Mouse (Mus musculus): ENCODE results near the gene Cnksr1. TPM values are rescaled to one million over a fixed set of nuclear protein-coding genes. Genes with fewer than 3 reads are reported as not detected.
"Not testable (repeated sequence)": the region's sequence is repeated elsewhere in the genome, so short reads cannot be mapped to it uniquely, and the experiment has no call there.

The Cnksr1 gene
- polyA plus RNA-seq, 1 experiment from 2014 or later = 0.21 TPM

DNA sequence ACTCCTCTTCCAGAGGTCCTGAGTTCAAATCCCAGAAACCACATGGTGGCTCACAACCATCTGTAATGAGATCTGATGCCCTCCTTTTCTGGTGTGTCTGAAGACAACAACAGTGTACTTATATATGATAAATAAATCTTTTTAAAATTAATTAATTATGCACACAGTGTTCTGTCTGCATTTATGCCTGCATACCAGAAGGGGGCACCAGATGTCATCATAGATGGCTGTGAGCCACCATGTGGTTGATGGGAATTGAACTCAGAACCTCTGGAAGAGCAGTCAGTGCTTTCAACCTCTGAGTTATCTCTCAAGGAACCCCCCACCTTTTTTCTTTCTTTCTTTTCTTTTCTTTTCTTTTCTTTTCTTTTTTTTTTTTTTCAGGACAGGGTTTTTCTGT lies 31.4 kb upstream of the Cnksr1 start:
- H3K27me3 ChIP-seq (replicated peaks; ENCODE audit: control insufficient read depth, insufficient read depth, low read length); H3K4me1 ChIP-seq (ENCODE audit: control insufficient read depth, insufficient read depth, low read depth, low read length); H3K9me3 ChIP-seq (ENCODE audit: control insufficient read depth, low read length); H3K27ac ChIP-seq (ENCODE audit: low read depth, low read length); H3K4me2 ChIP-seq (ENCODE audit: low read length); H3K4me3 ChIP-seq (ENCODE audit: low read length); ATAC-seq; H3K36me3 ChIP-seq (ENCODE audit: control insufficient read depth, insufficient read depth, low read length); H3K9ac ChIP-seq (ENCODE audit: low read depth, low read length): not testable (repeated sequence)

DNA sequence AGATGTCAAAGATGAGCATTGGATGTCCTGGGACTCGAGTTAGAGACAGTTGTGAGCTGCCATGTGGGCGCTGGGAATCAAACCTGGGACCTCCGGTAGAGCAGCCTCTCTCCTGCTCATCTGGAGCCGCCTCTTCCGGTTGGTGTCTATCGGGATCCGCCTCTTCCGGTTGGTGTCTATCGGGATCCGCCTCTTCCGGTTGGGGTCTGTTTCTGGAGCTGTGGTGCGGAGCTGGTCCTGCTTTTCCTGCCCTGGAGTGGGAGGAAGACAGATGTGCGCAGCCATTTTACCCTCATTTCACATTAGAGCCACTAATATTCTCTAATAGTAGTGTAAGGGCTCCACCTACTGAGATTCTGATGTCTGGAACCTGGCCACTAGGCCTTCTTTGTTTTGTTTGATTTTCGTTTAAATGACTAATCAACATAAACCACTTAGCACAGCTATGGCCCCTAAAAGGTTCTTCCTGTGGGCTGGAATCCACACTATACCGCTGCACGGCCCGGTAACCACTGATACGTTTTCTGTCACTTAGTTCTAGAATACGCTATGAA lies 30.0 kb upstream of the Cnksr1 start:
- no peak overlapping the region for H3K9ac ChIP-seq (ENCODE audit: low read depth, low read length)
- WGBS = 84% methylated on average over 19 of the region's 19 CpGs
- H3K9me3 ChIP-seq (ENCODE audit: control insufficient read depth, low read length) = no peaks in the 10 kb centered on the region
- H3K27me3 ChIP-seq (replicated peaks; ENCODE audit: control insufficient read depth, insufficient read depth, low read length) = no peaks in the 10 kb centered on the region
- H3K4me1 ChIP-seq (ENCODE audit: control insufficient read depth, insufficient read depth, low read depth, low read length) = no peaks in the 10 kb centered on the region
- H3K27ac ChIP-seq (ENCODE audit: low read depth, low read length) = no peak overlapping the region
- H3K4me2 ChIP-seq (ENCODE audit: low read length) = no peak overlapping the region
- no peak overlapping the region for H3K4me3 ChIP-seq (ENCODE audit: low read length)
- no peaks in the 10 kb centered on the region for H3K36me3 ChIP-seq (ENCODE audit: control insufficient read depth, insufficient read depth, low read length)
- ATAC-seq = no peak

DNA sequence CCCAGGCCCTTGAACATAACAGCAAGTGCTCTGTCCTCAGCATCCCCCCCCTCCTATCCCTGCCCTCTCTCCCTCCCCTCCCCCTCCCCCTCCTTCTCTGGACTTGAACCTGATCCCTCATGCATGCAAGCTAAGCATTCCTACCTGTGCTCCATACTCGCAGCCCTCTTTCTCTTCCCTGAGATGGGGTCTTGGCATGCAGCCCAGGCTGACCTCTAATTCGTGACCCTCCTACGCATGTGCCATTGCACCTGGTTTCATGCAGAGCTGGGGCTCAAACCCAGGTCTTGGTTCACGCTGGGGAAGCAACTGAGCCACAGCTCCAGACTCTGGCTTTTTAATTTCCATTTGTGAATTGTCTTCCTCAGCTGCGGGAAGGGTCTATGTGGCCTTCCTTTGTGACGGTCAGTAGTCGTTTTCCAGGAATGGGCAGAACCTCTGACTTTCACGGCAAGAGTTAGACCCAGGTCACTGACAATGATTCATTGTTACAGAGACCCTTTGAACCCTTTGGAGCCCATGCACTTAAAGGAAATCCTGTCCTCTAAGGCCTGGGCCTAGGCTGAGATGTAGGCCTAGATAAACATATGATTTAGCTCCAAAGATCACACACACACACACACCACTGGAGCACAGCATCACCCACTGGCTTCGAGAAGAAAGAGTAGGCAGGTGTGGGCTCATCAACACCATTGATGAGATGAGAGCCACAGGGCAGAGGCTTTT lies 27.8 kb upstream of the Cnksr1 start:
- no peak for ATAC-seq
- H3K4me2 ChIP-seq (ENCODE audit: low read length) = no peak overlapping the region
- 60% methylated on average over 9 of the region's 9 CpGs for WGBS
- H3K9me3 ChIP-seq (ENCODE audit: control insufficient read depth, low read length) = no peaks in the 10 kb centered on the region
- no peak overlapping the region for H3K9ac ChIP-seq (ENCODE audit: low read depth, low read length)
- H3K4me1 ChIP-seq (ENCODE audit: control insufficient read depth, insufficient read depth, low read depth, low read length) = no peaks in the 10 kb centered on the region
- H3K27me3 ChIP-seq (replicated peaks; ENCODE audit: control insufficient read depth, insufficient read depth, low read length) = no peaks in the 10 kb centered on the region
- no peak overlapping the region for H3K27ac ChIP-seq (ENCODE audit: low read depth, low read length)
- no peaks in the 10 kb centered on the region for H3K36me3 ChIP-seq (ENCODE audit: control insufficient read depth, insufficient read depth, low read length)
- H3K4me3 ChIP-seq (ENCODE audit: low read length) = no peak overlapping the region

DNA sequence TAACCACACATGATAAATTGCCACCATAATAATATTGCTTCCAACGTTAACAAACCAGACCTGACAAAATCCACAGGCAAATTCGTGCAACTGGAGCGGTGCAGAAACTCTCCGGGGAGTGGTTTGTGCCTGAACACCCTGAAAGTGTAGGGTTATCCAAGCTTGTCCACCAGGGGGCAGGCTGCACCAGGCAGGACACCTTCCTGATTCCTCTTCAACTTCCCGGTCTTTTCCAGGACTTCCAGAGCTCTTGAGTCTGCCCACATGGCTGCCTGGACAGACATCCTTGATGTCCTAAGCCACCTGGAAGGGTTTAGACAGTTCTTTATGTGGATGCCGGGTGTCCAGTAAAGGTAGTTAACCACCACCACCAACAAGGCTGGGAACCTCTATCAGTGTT lies 25.0 kb upstream of the Cnksr1 start:
- Histone ChIP-seq H3K4me1 (ENCODE audit: control insufficient read depth, insufficient read depth, low read depth, low read length) (no peaks in the 10 kb centered on the region), H3K27ac (ENCODE audit: low read depth, low read length) (no peak overlapping the region), H3K4me2 (ENCODE audit: low read length) (no peak overlapping the region), H3K9ac (ENCODE audit: low read depth, low read length) (no peak overlapping the region), H3K36me3 (ENCODE audit: control insufficient read depth, insufficient read depth, low read length) (no peaks in the 10 kb centered on the region), H3K9me3 (ENCODE audit: control insufficient read depth, low read length) (no peaks in the 10 kb centered on the region), H3K4me3 (ENCODE audit: low read length) (no peak overlapping the region), H3K27me3 (replicated peaks; ENCODE audit: control insufficient read depth, insufficient read depth, low read length) (no peaks in the 10 kb centered on the region)
- ATAC-seq = no peak
- 40% methylated on average over 6 of the region's 6 CpGs for WGBS

DNA sequence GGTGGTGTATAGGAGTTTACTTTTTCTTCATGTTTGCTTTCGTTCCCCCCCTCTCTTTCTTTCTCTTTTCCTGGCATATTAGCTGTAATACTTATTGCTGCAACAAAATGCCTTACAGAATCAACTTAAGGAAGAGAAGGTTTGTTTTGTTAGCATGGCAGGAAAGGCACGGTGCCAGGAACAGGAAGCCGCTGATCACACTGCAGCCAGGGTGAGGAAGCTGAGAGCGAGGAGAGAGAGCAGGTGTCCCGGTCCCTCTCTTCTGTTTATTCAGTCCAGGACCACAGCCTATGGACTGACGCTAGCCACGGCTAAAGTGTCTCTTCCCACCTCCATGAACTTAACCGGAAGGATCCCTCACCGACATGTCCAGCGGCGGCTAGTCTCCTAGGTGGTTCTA lies 20.2 kb upstream of the Cnksr1 start:
- peaks cover 13% of the 10 kb centered on the region for H3K27me3 ChIP-seq (replicated peaks; ENCODE audit: control insufficient read depth, insufficient read depth, low read length)
- H3K4me1 ChIP-seq (ENCODE audit: control insufficient read depth, insufficient read depth, low read depth, low read length) = peaks cover 6% of the 10 kb centered on the region
- H3K36me3 ChIP-seq (ENCODE audit: control insufficient read depth, insufficient read depth, low read length) = no peaks in the 10 kb centered on the region
- WGBS = 68% methylated on average over 11 of the region's 11 CpGs
- H3K9ac ChIP-seq (ENCODE audit: low read depth, low read length) = no peak overlapping the region
- no peak overlapping the region for H3K4me2 ChIP-seq (ENCODE audit: low read length)
- H3K9me3 ChIP-seq (ENCODE audit: control insufficient read depth, low read length) = no peaks in the 10 kb centered on the region
- ATAC-seq = no peak
- H3K27ac ChIP-seq (ENCODE audit: low read depth, low read length) = no peak overlapping the region
- no peak overlapping the region for H3K4me3 ChIP-seq (ENCODE audit: low read length)

DNA sequence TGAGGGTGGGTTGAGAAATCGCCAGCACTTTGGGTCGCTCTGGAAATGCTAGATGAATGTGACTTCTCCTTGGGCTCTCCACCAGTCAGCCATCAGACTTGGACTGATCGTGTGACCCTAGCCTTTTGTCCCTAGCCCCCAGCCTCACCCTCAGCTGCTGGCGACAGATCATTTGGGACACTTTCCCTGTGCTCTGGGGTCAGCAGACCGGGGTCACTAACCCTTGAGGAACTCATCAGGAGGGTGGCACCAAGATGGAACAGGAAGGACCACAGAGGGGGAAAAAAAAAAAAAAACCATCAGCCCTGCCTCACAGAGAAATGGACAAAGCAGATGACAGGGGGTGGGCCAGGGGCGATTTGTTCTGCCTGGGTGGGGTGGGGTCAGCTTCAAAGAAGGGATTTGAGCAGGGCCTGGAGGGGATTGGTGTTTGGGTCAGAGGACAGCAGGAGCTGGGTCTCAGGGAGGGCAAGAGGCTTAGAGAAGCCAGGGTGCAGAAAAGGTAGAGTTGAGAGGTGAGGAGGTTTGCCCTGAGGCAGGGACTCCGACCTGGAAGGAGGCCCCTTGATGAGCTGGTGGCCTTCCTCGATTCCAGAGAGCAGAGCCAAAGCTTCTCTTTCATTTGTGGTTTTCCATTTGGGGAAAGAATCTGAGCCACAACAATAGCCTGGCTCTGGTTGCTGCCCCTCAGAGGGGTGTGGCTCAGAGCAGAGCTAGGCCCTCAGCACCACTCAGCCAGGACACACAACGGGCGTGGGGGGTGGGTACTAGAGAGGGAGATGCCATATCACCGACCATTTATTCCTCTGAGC lies 19.2 kb upstream of the Cnksr1 start:
- H3K4me1 ChIP-seq (ENCODE audit: control insufficient read depth, insufficient read depth, low read depth, low read length) = peaks cover 10% of the 10 kb centered on the region
- no peak overlapping the region for H3K27ac ChIP-seq (ENCODE audit: low read depth, low read length)
- peaks cover 21% of the 10 kb centered on the region for H3K27me3 ChIP-seq (replicated peaks; ENCODE audit: control insufficient read depth, insufficient read depth, low read length)
- no peaks in the 10 kb centered on the region for H3K36me3 ChIP-seq (ENCODE audit: control insufficient read depth, insufficient read depth, low read length)
- no peak for ATAC-seq
- no peak overlapping the region for H3K4me3 ChIP-seq (ENCODE audit: low read length)
- H3K9ac ChIP-seq (ENCODE audit: low read depth, low read length) = no peak overlapping the region
- 14% methylated on average over 11 of the region's 11 CpGs for WGBS
- H3K9me3 ChIP-seq (ENCODE audit: control insufficient read depth, low read length) = no peaks in the 10 kb centered on the region
- no peak overlapping the region for H3K4me2 ChIP-seq (ENCODE audit: low read length)

DNA sequence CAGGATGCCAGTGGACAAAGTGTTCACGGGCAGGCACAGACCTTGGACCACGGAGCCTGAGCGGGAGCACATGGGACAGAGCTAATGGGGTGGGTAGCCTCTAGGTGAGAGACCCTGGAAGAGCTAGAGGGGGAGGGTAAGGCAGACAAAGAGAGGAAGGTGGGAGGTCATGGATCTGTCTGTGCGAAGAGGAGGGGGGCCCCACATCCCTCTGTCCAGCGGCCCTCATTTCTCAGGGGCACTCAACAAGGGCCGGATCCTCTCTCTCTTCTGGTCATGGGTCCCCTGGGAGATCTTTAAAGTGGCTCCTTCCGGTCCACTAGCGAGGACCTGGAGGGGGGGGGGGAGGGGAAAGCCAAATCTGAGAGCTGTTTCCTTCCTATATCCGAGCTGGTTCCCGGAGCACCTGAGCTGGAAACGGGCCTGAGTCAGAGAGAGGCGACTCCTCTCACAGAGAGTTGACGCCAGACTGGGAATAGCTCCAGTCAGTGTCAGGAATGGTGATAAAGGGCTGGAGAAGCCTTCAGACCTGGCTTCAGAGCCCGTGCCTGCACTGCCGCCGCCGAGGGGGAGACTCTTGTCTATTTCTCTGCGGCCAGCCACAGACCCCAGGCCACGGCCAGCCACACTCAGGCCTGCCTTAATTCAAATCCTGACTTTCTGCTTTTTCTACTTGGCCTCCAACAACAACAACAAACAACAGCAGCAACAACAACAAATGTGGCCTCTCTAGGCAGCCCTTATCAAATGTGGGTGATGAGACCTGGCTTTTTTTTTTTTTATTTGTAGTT lies 18.4 kb upstream of the Cnksr1 start:
- no peak for ATAC-seq
- peaks cover 17% of the 10 kb centered on the region for H3K4me1 ChIP-seq (ENCODE audit: control insufficient read depth, insufficient read depth, low read depth, low read length)
- peaks cover 23% of the 10 kb centered on the region for H3K27me3 ChIP-seq (replicated peaks; ENCODE audit: control insufficient read depth, insufficient read depth, low read length)
- 17% methylated on average over 19 of the region's 19 CpGs for WGBS
- H3K36me3 ChIP-seq (ENCODE audit: control insufficient read depth, insufficient read depth, low read length) = no peaks in the 10 kb centered on the region
- H3K9me3 ChIP-seq (ENCODE audit: control insufficient read depth, low read length) = no peaks in the 10 kb centered on the region
- H3K9ac ChIP-seq (ENCODE audit: low read depth, low read length) = no peak overlapping the region
- no peak overlapping the region for H3K4me2 ChIP-seq (ENCODE audit: low read length)
- H3K4me3 ChIP-seq (ENCODE audit: low read length) = no peak overlapping the region
- H3K27ac ChIP-seq (ENCODE audit: low read depth, low read length) = no peak overlapping the region

DNA sequence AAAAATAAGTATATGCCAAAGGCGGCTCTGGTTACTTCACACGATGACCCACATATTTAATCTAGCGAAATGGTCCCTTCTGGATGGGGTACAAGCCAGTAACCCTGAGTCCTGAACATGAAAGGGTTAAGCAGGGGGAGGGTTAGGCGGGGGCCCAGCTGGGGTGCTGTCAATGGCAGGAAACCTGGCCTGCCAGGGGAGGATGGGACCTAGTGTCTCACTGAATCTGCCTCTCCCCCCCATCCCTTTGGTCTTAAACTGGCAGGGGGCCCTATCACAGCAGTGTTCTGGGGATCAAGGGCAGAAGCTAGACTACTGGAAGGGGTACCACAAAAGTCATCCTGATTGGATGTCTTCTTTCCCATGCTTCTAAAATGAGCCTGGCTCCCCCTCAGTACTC lies 17.7 kb upstream of the Cnksr1 start:
- no peaks in the 10 kb centered on the region for H3K9me3 ChIP-seq (ENCODE audit: control insufficient read depth, low read length)
- no peaks in the 10 kb centered on the region for H3K36me3 ChIP-seq (ENCODE audit: control insufficient read depth, insufficient read depth, low read length)
- H3K4me3 ChIP-seq (ENCODE audit: low read length) = no peak overlapping the region
- no peak for ATAC-seq
- peaks cover 23% of the 10 kb centered on the region for H3K27me3 ChIP-seq (replicated peaks; ENCODE audit: control insufficient read depth, insufficient read depth, low read length)
- no peak overlapping the region for H3K9ac ChIP-seq (ENCODE audit: low read depth, low read length)
- peaks cover 17% of the 10 kb centered on the region for H3K4me1 ChIP-seq (ENCODE audit: control insufficient read depth, insufficient read depth, low read depth, low read length)
- WGBS = 22% methylated on average over 4 of the region's 4 CpGs
- no peak overlapping the region for H3K4me2 ChIP-seq (ENCODE audit: low read length)
- H3K27ac ChIP-seq (ENCODE audit: low read depth, low read length) = no peak overlapping the region

DNA sequence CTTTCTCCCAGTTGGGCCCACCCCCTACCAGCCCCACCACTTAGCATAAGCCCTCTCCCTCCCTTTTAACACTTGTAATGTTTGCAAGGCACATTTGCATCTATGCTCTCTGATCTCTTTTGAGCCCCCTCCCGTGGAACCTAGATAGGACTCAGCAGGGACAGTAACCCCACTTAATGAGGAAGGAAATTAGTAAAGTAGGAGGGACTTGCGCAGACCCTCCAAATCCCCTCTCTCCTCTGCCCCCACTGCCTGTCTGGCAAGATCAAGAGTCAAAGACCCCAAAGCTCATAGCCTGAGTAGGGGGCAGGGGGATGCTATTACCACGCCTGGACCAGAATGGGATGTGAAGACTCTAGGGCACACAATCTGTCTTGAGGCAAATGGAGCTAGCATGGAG lies 16.6 kb upstream of the Cnksr1 start:
- Histone ChIP-seq H3K9me3 (ENCODE audit: control insufficient read depth, low read length) (no peaks in the 10 kb centered on the region), H3K4me1 (ENCODE audit: control insufficient read depth, insufficient read depth, low read depth, low read length) (peaks cover 23% of the 10 kb centered on the region)

More for the DNA sequence above, 16.6 kb upstream of the Cnksr1 start:
- ATAC-seq = no peak
- Histone ChIP-seq H3K27ac (ENCODE audit: low read depth, low read length) (no peak overlapping the region), H3K27me3 (replicated peaks; ENCODE audit: control insufficient read depth, insufficient read depth, low read length) (peaks cover 23% of the 10 kb centered on the region), H3K4me2 (ENCODE audit: low read length) (no peak overlapping the region), H3K9ac (ENCODE audit: low read depth, low read length) (no peak overlapping the region), H3K36me3 (ENCODE audit: control insufficient read depth, insufficient read depth, low read length) (no peaks in the 10 kb centered on the region), H3K4me3 (ENCODE audit: low read length) (no peak overlapping the region)
- 41% methylated on average over 3 of the region's 3 CpGs for WGBS

All from hindbrain, embryonic 16.5 days (tissue).